Mouse (Mus musculus): ENCODE measurements around the gene Mettl16. TPM values are rescaled to one million over a fixed set of nuclear protein-coding genes. Genes with fewer than 3 reads are reported as not detected.
"Not testable (repeated sequence)": the region's sequence is repeated elsewhere in the genome, so short reads cannot be mapped to it uniquely, and the experiment has no call there.

Gene Mettl16
- polyA plus RNA-seq, 1 experiment from 2014 or later = 46.2 TPM

GRCm38 (mm10) chr11:74804081-74804627 is 33.5 kb downstream of the Mettl16 start:
- no peak for ATAC-seq (ENCODE audit: low FRiP score, low read depth)
- Histone ChIP-seq H3K27me3 (replicated peaks) (no peaks in the 10 kb centered on the region), H3K9me3 (no peaks in the 10 kb centered on the region), H3K4me3 (no peak overlapping the region), H3K27ac (no peak overlapping the region), H3K36me3 (peaks cover 42% of the 10 kb centered on the region), H3K9ac (no peak overlapping the region), H3K4me2 (replicated peaks) (no peak overlapping the region), H3K4me1 (no peaks in the 10 kb centered on the region)
- 97% methylated on average over 3 of the region's 3 CpGs for WGBS

- no peak for ATAC-seq (ENCODE audit: low FRiP score, low read depth)
- Histone ChIP-seq H3K9me3 (no peaks in the 10 kb centered on the region), H3K4me2 (replicated peaks) (no peak overlapping the region), H3K27ac (no peak overlapping the region), H3K4me1 (no peaks in the 10 kb centered on the region), H3K4me3 (no peak overlapping the region), H3K9ac (no peak overlapping the region), H3K27me3 (replicated peaks) (no peaks in the 10 kb centered on the region), H3K36me3 (peaks cover 42% of the 10 kb centered on the region)
- WGBS = 96% methylated on average over 6 of the region's 6 CpGs
Measured at GRCm38 (mm10) chr11:74807246-74807882, 36.7 kb downstream of the Mettl16 start.

- H3K4me1 ChIP-seq = no peaks in the 10 kb centered on the region
- WGBS = 96% methylated on average over 6 of the region's 6 CpGs
- no peaks in the 10 kb centered on the region for H3K27me3 ChIP-seq (replicated peaks)
- no peak overlapping the region for H3K4me2 ChIP-seq (replicated peaks)
- no peak for ATAC-seq (ENCODE audit: low FRiP score, low read depth)
- H3K9ac ChIP-seq = no peak overlapping the region
- peaks cover 42% of the 10 kb centered on the region for H3K36me3 ChIP-seq
- H3K27ac ChIP-seq = no peak overlapping the region
- no peak overlapping the region for H3K4me3 ChIP-seq
- H3K9me3 ChIP-seq = no peaks in the 10 kb centered on the region
Measured at GRCm38 (mm10) chr11:74808251-74808853, 37.7 kb downstream of the Mettl16 start.

GRCm38 (mm10) chr11:74810134-74810533 is 39.5 kb downstream of the Mettl16 start:
- no peak overlapping the region for H3K9ac ChIP-seq
- ATAC-seq (ENCODE audit: low FRiP score, low read depth) = no peak
- H3K4me1 ChIP-seq = no peaks in the 10 kb centered on the region
- H3K27ac ChIP-seq = no peak overlapping the region
- no peaks in the 10 kb centered on the region for H3K27me3 ChIP-seq (replicated peaks)
- no peaks in the 10 kb centered on the region for H3K9me3 ChIP-seq
- H3K4me3 ChIP-seq = no peak overlapping the region
- no peak overlapping the region for H3K4me2 ChIP-seq (replicated peaks)
- H3K36me3 ChIP-seq = peaks cover 28% of the 10 kb centered on the region

- H3K9me3 ChIP-seq; ATAC-seq (ENCODE audit: low FRiP score, low read depth); H3K27ac ChIP-seq; H3K4me1 ChIP-seq; H3K4me3 ChIP-seq; H3K27me3 ChIP-seq (replicated peaks); H3K4me2 ChIP-seq (replicated peaks); H3K9ac ChIP-seq: not testable (repeated sequence)
- peaks cover 20% of the 10 kb centered on the region for H3K36me3 ChIP-seq
- 56% methylated on average over 3 of the region's 3 CpGs for WGBS
Measured at GRCm38 (mm10) chr11:74811027-74811426, 40.4 kb downstream of the Mettl16 start.

GRCm38 (mm10) chr11:74811538-74811937 is 40.9 kb downstream of the Mettl16 start:
- H3K4me3 ChIP-seq = no peak overlapping the region
- no peak for ATAC-seq (ENCODE audit: low FRiP score, low read depth)
- H3K4me1 ChIP-seq = no peaks in the 10 kb centered on the region
- WGBS = 65% methylated on average over 5 of the region's 5 CpGs
- H3K27ac ChIP-seq = no peak overlapping the region
- H3K36me3 ChIP-seq = peaks cover 16% of the 10 kb centered on the region
- no peaks in the 10 kb centered on the region for H3K9me3 ChIP-seq
- no peak overlapping the region for H3K9ac ChIP-seq
- H3K4me2 ChIP-seq (replicated peaks) = no peak overlapping the region
- no peaks in the 10 kb centered on the region for H3K27me3 ChIP-seq (replicated peaks)

GRCm38 (mm10) chr11:74815795-74816194 is 45.2 kb downstream of the Mettl16 start:
- Histone ChIP-seq H3K4me3 (no peak overlapping the region), H3K4me1 (no peaks in the 10 kb centered on the region), H3K4me2 (replicated peaks) (no peak overlapping the region), H3K27ac (no peak overlapping the region), H3K36me3 (peaks cover 22% of the 10 kb centered on the region), H3K9ac (no peak overlapping the region), H3K27me3 (replicated peaks) (no peaks in the 10 kb centered on the region), H3K9me3 (no peaks in the 10 kb centered on the region)
- no peak for ATAC-seq (ENCODE audit: low FRiP score, low read depth)

GRCm38 (mm10) chr11:74820921-74821320 is 50.3 kb downstream of the Mettl16 start:
- ATAC-seq (ENCODE audit: low FRiP score, low read depth) = no peak
- 73% methylated on average over 1 of the region's 1 CpGs for WGBS
- H3K27ac ChIP-seq = no peak overlapping the region
- no peaks in the 10 kb centered on the region for H3K9me3 ChIP-seq
- H3K4me2 ChIP-seq (replicated peaks) = no peak overlapping the region
- H3K27me3 ChIP-seq (replicated peaks) = no peaks in the 10 kb centered on the region
- H3K36me3 ChIP-seq = peaks cover 25% of the 10 kb centered on the region
- no peak overlapping the region for H3K9ac ChIP-seq
- no peaks in the 10 kb centered on the region for H3K4me1 ChIP-seq
- no peak overlapping the region for H3K4me3 ChIP-seq

- Histone ChIP-seq H3K9ac (no peak overlapping the region), H3K9me3 (no peaks in the 10 kb centered on the region), H3K27ac (no peak overlapping the region), H3K4me2 (replicated peaks) (no peak overlapping the region), H3K4me3 (no peak overlapping the region), H3K4me1 (no peaks in the 10 kb centered on the region), H3K36me3 (peaks cover 25% of the 10 kb centered on the region), H3K27me3 (replicated peaks) (no peaks in the 10 kb centered on the region)
- WGBS = 55% methylated on average over 1 of the region's 1 CpGs
- ATAC-seq (ENCODE audit: low FRiP score, low read depth) = no peak
Measured at GRCm38 (mm10) chr11:74821463-74821862, 50.8 kb downstream of the Mettl16 start.

- peaks cover 3% of the 10 kb centered on the region; the same call in 1 of the 2 replicates for H3K27me3 ChIP-seq (replicated peaks)
- no peaks in the 10 kb centered on the region for H3K9me3 ChIP-seq
- no peak overlapping the region for H3K27ac ChIP-seq
- no peaks in the 10 kb centered on the region for H3K4me1 ChIP-seq
- no peak overlapping the region for H3K9ac ChIP-seq
- WGBS = 89% methylated on average over 7 of the region's 7 CpGs
- no peak overlapping the region for H3K4me2 ChIP-seq (replicated peaks)
- ATAC-seq (ENCODE audit: low FRiP score, low read depth) = no peak
- H3K4me3 ChIP-seq = no peak overlapping the region
- H3K36me3 ChIP-seq = peaks cover 11% of the 10 kb centered on the region
Measured at GRCm38 (mm10) chr11:74822746-74823440, 52.3 kb downstream of the Mettl16 start.

- WGBS = 70% methylated on average over 7 of the region's 7 CpGs
- H3K4me3 ChIP-seq = no peak overlapping the region
- peaks cover 9% of the 10 kb centered on the region for H3K4me1 ChIP-seq
- H3K36me3 ChIP-seq = peaks cover 3% of the 10 kb centered on the region; the same call in 1 of the 2 replicates
- H3K27ac ChIP-seq = no peak overlapping the region
- peaks cover 4% of the 10 kb centered on the region; the same call in 1 of the 2 replicates for H3K27me3 ChIP-seq (replicated peaks)
- H3K4me2 ChIP-seq (replicated peaks) = no peak overlapping the region
- no peaks in the 10 kb centered on the region for H3K9me3 ChIP-seq
- H3K9ac ChIP-seq = no peak overlapping the region
- no peak for ATAC-seq (ENCODE audit: low FRiP score, low read depth)
Measured at GRCm38 (mm10) chr11:74826151-74826550, 55.5 kb downstream of the Mettl16 start.

- Histone ChIP-seq H3K27me3 (replicated peaks) (peaks cover 4% of the 10 kb centered on the region; the same call in 1 of the 2 replicates), H3K36me3 (peaks cover 3% of the 10 kb centered on the region; the same call in 1 of the 2 replicates), H3K4me2 (replicated peaks) (no peak overlapping the region), H3K4me3 (no peak overlapping the region), H3K27ac (no peak overlapping the region), H3K4me1 (peaks cover 9% of the 10 kb centered on the region), H3K9ac (no peak overlapping the region), H3K9me3 (no peaks in the 10 kb centered on the region)
- no peak for ATAC-seq (ENCODE audit: low FRiP score, low read depth)
- 90% methylated on average over 5 of the region's 5 CpGs for WGBS
Measured at GRCm38 (mm10) chr11:74826702-74827101, 56.1 kb downstream of the Mettl16 start.
